8 mouse cellular contexts compared by ENCODE assay signal in the genomic region with DNA sequence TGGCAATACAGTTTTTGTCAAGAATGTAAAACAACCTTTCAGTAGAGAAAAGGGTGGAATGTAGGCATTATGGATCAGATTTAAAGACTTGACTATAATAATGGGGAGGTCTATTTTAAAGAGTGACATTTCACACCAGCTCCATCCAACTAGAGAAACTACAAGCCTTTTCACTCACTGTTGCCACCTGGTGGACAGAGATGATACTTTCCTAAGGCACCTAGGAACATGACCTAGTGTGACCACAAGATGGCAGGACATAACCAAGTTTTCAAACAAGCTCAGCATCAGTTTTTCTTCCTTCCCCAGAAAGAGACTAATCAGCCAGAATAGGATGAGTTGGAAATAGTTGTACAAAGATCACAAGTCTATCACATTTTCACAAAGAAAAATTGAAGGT.
DNase-seq lines count a peak whose midpoint lies in the region; ATAC-seq and TF ChIP-seq lines count a peak whose summit lies in the region.

No protein-coding gene starts in this region.

- no peak overlapping the region for H3K9ac ChIP-seq in limb, embryonic 12.5 days (replicated peaks)

- H3K27ac ChIP-seq in cortical plate, adult 2 months (ENCODE audit: insufficient read depth, low read length), result no peak overlapping the region
- no peak overlapping the region for H3K27ac ChIP-seq in limb, embryonic 12.5 days
- H3K27ac ChIP-seq in testis, adult 2 months (ENCODE audit: control insufficient read depth, insufficient read depth, low read depth, low read length), result no peak overlapping the region

- no peaks in the 10 kb centered on the region for H3K36me3 ChIP-seq in limb, embryonic 12.5 days
- no peaks in the 10 kb centered on the region for H3K36me3 ChIP-seq in testis, adult 2 months (ENCODE audit: control insufficient read depth, insufficient read depth, low read length)

- no peaks in the 10 kb centered on the region for H3K4me1 ChIP-seq in cortical plate, adult 2 months (ENCODE audit: control insufficient read depth, insufficient read depth, low read length)
- no peaks in the 10 kb centered on the region for H3K4me1 ChIP-seq in limb, embryonic 12.5 days (replicated peaks)
- H3K4me1 ChIP-seq in testis, adult 2 months (ENCODE audit: control insufficient read depth, insufficient read depth, low read length), result no peaks in the 10 kb centered on the region

- no peaks in the 10 kb centered on the region for H3K9me3 ChIP-seq in limb, embryonic 12.5 days

- DNase-seq in 416B (ENCODE audit: low read depth) (peak; percentile 85), adipocyte (ENCODE audit: low spot score) (peak; percentile 94)
- peak; percentile 75 for DNase-seq in gastrocnemius, postnatal 10 days
- peak; percentile 88 for DNase-seq in kidney, adult 9 months
- peak; percentile 76 for DNase-seq in neural tube, embryonic 10.5 days (ENCODE audit: extremely low spot score, low spot score)

- no peak for TF ChIP-seq POLR2A in cortical plate, adult 2 months (IDR thresholded peaks at IDR 0.05; ENCODE audit: extremely low read depth, insufficient read depth, low read length)
- no peak for TF ChIP-seq POLR2A in testis, adult 2 months (IDR thresholded peaks at IDR 0.05; ENCODE audit: control insufficient read depth, low read depth, low read length)

- TF ChIP-seq CTCF in cortical plate, adult 2 months (IDR thresholded peaks at IDR 0.05; ENCODE audit: extremely low read depth, insufficient read depth, low read length), result peak; percentile 98
- peak; percentile 34; the same call in 1 of the 2 replicates for TF ChIP-seq CTCF in testis, adult 2 months (IDR thresholded peaks at IDR 0.05; ENCODE audit: control insufficient read depth, insufficient read depth, insufficient replicate concordance, low read depth, low read length)

- no peak overlapping the region for H3K4me3 ChIP-seq in cortical plate, adult 2 months (ENCODE audit: insufficient read depth, low read length)
- no peak overlapping the region for H3K4me3 ChIP-seq in limb, embryonic 12.5 days (replicated peaks)
- no peak overlapping the region for H3K4me3 ChIP-seq in testis, adult 2 months (ENCODE audit: control insufficient read depth, low read depth, low read length)

- H3K27me3 ChIP-seq in limb, embryonic 12.5 days, result no peaks in the 10 kb centered on the region
- no peaks in the 10 kb centered on the region for H3K27me3 ChIP-seq in testis, adult 2 months (ENCODE audit: control insufficient read depth, insufficient read depth, low read length)

- no peak overlapping the region for H3K4me2 ChIP-seq in limb, embryonic 12.5 days

- ATAC-seq in limb, embryonic 12.5 days (ENCODE audit: insufficient number of reproducible peaks, insufficient read depth, low FRiP score, low TSS enrichment, low read depth), result 0 out of 2 replicates have a peak, but pooled peaks have one; percentile 53
